Mouse (Mus musculus) CD4-positive, CD25-positive, alpha-beta regulatory T cell (primary cell): Measurements from ENCODE around the gene Olfr1495. TPM values are rescaled to one million over a fixed set of nuclear protein-coding genes. Genes with fewer than 3 reads are reported as not detected.

Experiments used
- polyA plus RNA-seq: library from polyadenylated mRNA; unstranded; fragments of 100-300 nt; shearing (Covaris generic); gene quantifications from one replicate; pipeline ENCODE4 v1.2.1, GENCODE M21; 2017

The Olfr1495 gene
- polyA plus RNA-seq = not detected

GRCm38 (mm10) chr19:13764306-13764705 is at the start of gene Olfr1495:
Olfr1495 (plus strand) TSS chr19:13764606.

GRCm38 (mm10) chr19:13722978-13723377 is 41.4 kb upstream of the Olfr1495 start, which contains the start of gene Olfr1493-ps1:
Olfr1493-ps1 (plus strand) TSS chr19:13723278.

GRCm38 (mm10) chr19:13739428-13739827 is 25.0 kb upstream of the Olfr1495 start, which contains the start of gene Olfr1494:
Olfr1494 (plus strand) TSS chr19:13739728.

GRCm38 (mm10) chr19:13777578-13777977 is 13.2 kb downstream of the Olfr1495 start, which contains the start of gene Olfr1496:
Olfr1496 (plus strand) TSS chr19:13777878.

GRCm38 (mm10) chr19:13798102-13798501 is 33.7 kb downstream of the Olfr1495 start, which contains the start of gene Olfr1497:
Olfr1497 (minus strand) TSS chr19:13798202.

GRCm38 (mm10) chr19:13819347-13819746 is 54.9 kb downstream of the Olfr1495 start, which contains the start of gene Olfr1499:
Olfr1499 (minus strand) TSS chr19:13819447.

Other genes with a start within 250 kb of the Olfr1495 start
- gene Olfr1480, start 236.7 kb upstream of the Olfr1495 start, polyA plus RNA-seq = not detected
- gene Olfr1484, start 181.1 kb upstream of the Olfr1495 start, polyA plus RNA-seq = 0.06 TPM
- gene Olfr1487, start 147.2 kb upstream of the Olfr1495 start, polyA plus RNA-seq = not detected
- gene Olfr1489, start 133.0 kb upstream of the Olfr1495 start, polyA plus RNA-seq = 0.04 TPM
- gene Olfr1490, start 113.5 kb upstream of the Olfr1495 start, polyA plus RNA-seq = not detected
- not detected for gene Olfr1491, start 67.3 kb upstream of the Olfr1495 start, polyA plus RNA-seq
- gene Olfr1493-ps1, start 41.3 kb upstream of the Olfr1495 start, polyA plus RNA-seq = 0.10 TPM
- gene Olfr1494, start 24.9 kb upstream of the Olfr1495 start, polyA plus RNA-seq = not detected
- not detected for gene Olfr1496, start 13.3 kb downstream of the Olfr1495 start, polyA plus RNA-seq
- gene Olfr1497, start 33.6 kb downstream of the Olfr1495 start, polyA plus RNA-seq = not detected
- not detected for gene Olfr1499, start 54.8 kb downstream of the Olfr1495 start, polyA plus RNA-seq
- gene Olfr1500, start 65.9 kb downstream of the Olfr1495 start, polyA plus RNA-seq = 0.41 TPM
- gene Olfr1501, start 86.1 kb downstream of the Olfr1495 start, polyA plus RNA-seq = not detected
- gene Olfr1502, start 97.2 kb downstream of the Olfr1495 start, polyA plus RNA-seq = not detected
- gene Olfr1504, start 133.3 kb downstream of the Olfr1495 start, polyA plus RNA-seq = not detected
- gene Olfr1505, start 148.9 kb downstream of the Olfr1495 start, polyA plus RNA-seq = not detected